Mouse (Mus musculus) kidney, postnatal 0 days (tissue): ENCODE measurements around the gene Uevld. TPM values are rescaled to one million over a fixed set of nuclear protein-coding genes. Genes with fewer than 3 reads are reported as not detected.
"Not testable (repeated sequence)": the region's sequence is repeated elsewhere in the genome, so short reads cannot be mapped to it uniquely, and the experiment has no call there.

Source experiments
- ATAC-seq: fragments of 200-750 bp; cut with Nextera tagmentation; replicated peaks from 2 replicates; pipeline ENCODE4 v1.8.0; 2017; ENCODE audit warnings: low read depth, moderate number of reproducible peaks, moderate TSS enrichment, moderate library complexity; ENCODE audit not compliant: low FRiP score
- DNase-seq: peaks from one replicate; pipeline ENCODE4 v3.0.0-alpha.2; 2016; ENCODE audit warnings: low spot score
- H3K27ac ChIP-seq: fragments of 300-500 bp; sonication (generic); 2 replicates; pipeline ENCODE4 v1.5.1; 2014; ENCODE audit warnings: mild to moderate bottlenecking
- H3K27me3 ChIP-seq: fragments of 300-500 bp; sonication (generic); 2 replicates; pipeline ENCODE4 v1.6.1; 2014; ENCODE audit warnings: low read length, mixed read lengths; ENCODE audit not compliant: insufficient read depth
- H3K36me3 ChIP-seq: fragments of 300-500 bp; sonication (generic); 2 replicates; pipeline ENCODE4 v1.6.1; 2014; ENCODE audit warnings: low read length, mixed read lengths; ENCODE audit not compliant: insufficient read depth
- H3K4me1 ChIP-seq: fragments of 300-500 bp; sonication (generic); replicated peaks from 2 replicates; pipeline ENCODE4 v1.6.1; 2014; ENCODE audit warnings: antibody characterized with exemption, low read length, mixed read lengths; ENCODE audit not compliant: insufficient read depth
- H3K4me2 ChIP-seq: fragments of 300-500 bp; sonication (generic); 2 replicates; pipeline ENCODE4 v1.6.1; 2014; ENCODE audit warnings: mild to moderate bottlenecking, low read length, moderate library complexity, mixed read lengths
- H3K4me3 ChIP-seq: fragments of 300-500 bp; sonication (generic); replicated peaks from 2 replicates; pipeline ENCODE4 v1.5.1; 2014; ENCODE audit warnings: low read depth, low read length
- H3K9ac ChIP-seq: fragments of 300-500 bp; sonication (generic); 2 replicates; pipeline ENCODE4 v1.6.1; 2014; ENCODE audit warnings: low read depth, low read length
- H3K9me3 ChIP-seq: fragments of 300-500 bp; sonication (generic); replicated peaks from 2 replicates; pipeline ENCODE4 v1.6.1; 2016; ENCODE audit warnings: low read length, inconsistent platforms, mixed read lengths
- CTCF ChIP-seq: IDR thresholded peaks from 2 replicates; pipeline ENCODE4 v1.5.1; 2016; ENCODE audit warnings: antibody characterized with exemption, low read depth, mild to moderate bottlenecking, moderate library complexity
- WGBS: fragments of 180-500 bp; shearing (Covaris S2); extraction: QIAGEN DNeasy Blood & Tissue Kit; methylation state at CpG from one replicate; pipeline ENCODE4 v1.1.7; 2014; 5-methylcytosine and 5-hydroxymethylcytosine counted together
- polyA plus RNA-seq: library from polyadenylated mRNA; unstranded; fragments of >200 nt; fragmentation: Nextera tagmentation; extraction: Ambion mirVana; gene quantifications from 2 replicates; pipeline ENCODE4 v1.2.1, GENCODE M21; 2015

The Uevld gene
- polyA plus RNA-seq, 1 experiment from 2014 or later: 7.2 TPM

DNA sequence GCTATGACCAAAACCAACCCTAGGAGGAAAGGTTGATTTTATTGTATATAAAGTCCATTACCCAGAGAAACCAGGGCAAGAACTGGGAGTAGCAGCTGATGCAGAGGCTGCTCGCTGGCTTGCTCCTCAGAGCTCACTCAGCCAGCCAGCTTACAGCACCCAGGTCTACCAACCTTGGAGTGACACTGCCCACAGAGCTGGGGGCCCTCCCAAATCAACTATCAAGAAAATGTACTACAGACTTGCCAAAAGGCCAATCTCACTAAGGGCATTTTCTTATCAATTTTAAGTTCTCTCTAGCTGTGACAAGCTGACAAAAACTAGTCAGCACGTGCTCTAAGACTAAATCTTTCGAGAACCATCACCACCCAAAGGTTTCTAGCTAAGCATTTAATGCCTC is 37.2 kb upstream of the Uevld start:
- Histone ChIP-seq H3K4me3 (no peak overlapping the region), H3K4me2 (no peak overlapping the region), H3K36me3 (peaks cover 51% of the 10 kb centered on the region), H3K27me3 (no peaks in the 10 kb centered on the region), H3K9ac (no peak overlapping the region), H3K4me1 (no peaks in the 10 kb centered on the region), H3K27ac (no peak overlapping the region), H3K9me3 (no peaks in the 10 kb centered on the region)
- ATAC-seq (no peak), DNase-seq (no peak)
- TF ChIP-seq CTCF: no peak
- WGBS: 93% methylated on average over 3 of the region's 3 CpGs

DNA sequence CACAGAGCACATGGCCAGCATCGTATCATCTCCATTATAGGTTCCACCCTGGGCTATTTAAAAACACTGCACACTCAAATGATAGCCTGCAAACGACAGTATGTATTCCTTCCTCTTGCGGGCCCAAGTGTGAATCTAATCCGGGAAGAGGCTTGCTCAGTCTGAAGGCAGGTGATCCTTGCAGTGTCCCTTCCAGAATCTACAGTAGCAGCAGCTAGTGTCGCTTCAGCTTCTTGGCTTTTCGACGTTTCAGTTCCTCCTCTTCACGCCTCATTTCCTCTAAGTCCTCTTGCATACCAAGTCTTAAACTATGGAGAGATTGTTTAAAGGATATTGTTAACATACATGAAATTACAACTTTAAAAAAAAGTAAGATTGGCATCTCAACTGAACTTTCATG is 34.8 kb upstream of the Uevld start:
- ATAC-seq: no peak
- Histone ChIP-seq H3K4me3 (no peak overlapping the region), H3K4me1 (no peaks in the 10 kb centered on the region), H3K36me3 (peaks cover 46% of the 10 kb centered on the region), H3K9ac (no peak overlapping the region), H3K27ac (no peak overlapping the region), H3K4me2 (no peak overlapping the region), H3K9me3 (no peaks in the 10 kb centered on the region), H3K27me3 (no peaks in the 10 kb centered on the region)
- WGBS: 56% methylated on average over 8 of the region's 8 CpGs
- no peak for TF ChIP-seq CTCF
- DNase-seq: no peak

DNA sequence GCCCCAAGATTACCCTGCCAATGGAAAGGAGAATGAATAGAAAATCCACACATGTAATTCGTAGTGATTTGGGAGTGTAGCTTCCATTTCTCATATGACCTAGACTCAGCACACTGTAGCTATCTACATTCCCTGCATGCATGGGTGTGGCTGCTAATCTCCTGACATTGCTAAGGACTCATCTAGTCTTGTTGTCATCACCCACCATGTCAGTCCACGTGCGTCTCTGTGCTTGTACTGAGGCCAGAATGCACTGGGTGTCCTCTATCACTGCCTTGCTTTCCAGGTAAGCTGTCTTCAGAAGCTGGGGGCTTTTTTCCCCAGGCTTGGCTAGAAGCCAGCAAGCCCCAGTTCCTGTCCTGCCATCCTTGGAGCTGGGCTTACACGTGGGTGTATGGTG is 31.1 kb upstream of the Uevld start:
- 74% methylated on average over 4 of the region's 4 CpGs for WGBS

DNA sequence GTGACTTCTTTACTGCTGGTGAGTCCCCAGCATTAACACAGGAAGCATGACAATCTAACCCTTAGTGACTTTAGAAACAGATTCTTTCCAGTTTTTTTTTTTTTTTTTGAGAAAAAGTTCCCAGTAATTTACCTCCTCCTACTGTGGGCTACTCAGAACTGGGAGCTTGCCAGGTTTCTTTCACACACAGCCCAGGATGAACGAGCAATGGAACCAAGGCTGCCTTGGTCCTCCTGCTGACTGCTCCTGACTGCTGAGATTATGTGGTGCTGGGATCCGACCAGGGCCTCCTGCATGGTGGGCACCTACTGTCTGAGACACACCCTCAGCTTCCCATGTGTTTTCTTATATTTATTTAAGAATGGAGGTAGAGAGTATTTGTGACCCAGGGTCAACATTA is 28.7 kb upstream of the Uevld start:
- TF ChIP-seq CTCF: no peak
- WGBS: 38% methylated on average over 2 of the region's 2 CpGs
- no peak for DNase-seq
- Histone ChIP-seq H3K9ac (no peak overlapping the region), H3K9me3 (no peaks in the 10 kb centered on the region), H3K36me3 (peaks cover 9% of the 10 kb centered on the region), H3K27me3 (no peaks in the 10 kb centered on the region), H3K4me2 (no peak overlapping the region), H3K4me1 (no peaks in the 10 kb centered on the region), H3K4me3 (no peak overlapping the region), H3K27ac (no peak overlapping the region)
- ATAC-seq: no peak

More for the DNA sequence above, 31.1 kb upstream of the Uevld start:
- DNase-seq, H3K27me3 ChIP-seq, ATAC-seq, H3K4me3 ChIP-seq, H3K4me1 ChIP-seq, H3K4me2 ChIP-seq, H3K9me3 ChIP-seq, H3K9ac ChIP-seq, H3K27ac ChIP-seq: not testable (repeated sequence)
- peaks cover 18% of the 10 kb centered on the region for H3K36me3 ChIP-seq

DNA sequence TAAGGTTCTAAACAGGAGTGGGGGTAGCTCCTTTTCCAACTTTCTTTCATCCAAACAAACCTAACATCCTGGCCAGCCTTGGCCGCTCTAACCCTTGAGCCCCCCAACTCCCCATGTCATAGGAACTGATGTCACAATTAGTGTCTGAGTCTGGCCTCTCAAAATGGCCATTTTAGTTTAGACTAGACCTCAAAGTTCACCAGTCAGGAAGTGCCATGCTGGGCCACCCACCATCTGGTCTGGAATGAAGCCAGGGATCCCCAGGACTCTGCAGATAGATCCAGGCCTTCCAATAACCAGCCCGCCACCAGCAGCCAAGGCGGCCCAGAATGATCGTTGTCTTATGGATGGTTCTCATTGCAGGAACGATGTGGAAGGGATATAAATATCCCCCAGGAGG is 28.3 kb upstream of the Uevld start:
- no peaks in the 10 kb centered on the region for H3K4me1 ChIP-seq
- 35% methylated on average over 5 of the region's 5 CpGs for WGBS
- H3K27me3 ChIP-seq: no peaks in the 10 kb centered on the region
- H3K9ac ChIP-seq: no peak overlapping the region
- peak; percentile 37 for DNase-seq
- no peaks in the 10 kb centered on the region for H3K9me3 ChIP-seq
- no peak for ATAC-seq
- H3K27ac ChIP-seq: no peak overlapping the region
- H3K36me3 ChIP-seq: peaks cover 4% of the 10 kb centered on the region; the same call in 1 of the 2 replicates
- no peak overlapping the region for H3K4me3 ChIP-seq
- H3K4me2 ChIP-seq: no peak overlapping the region
- no peak for TF ChIP-seq CTCF

DNA sequence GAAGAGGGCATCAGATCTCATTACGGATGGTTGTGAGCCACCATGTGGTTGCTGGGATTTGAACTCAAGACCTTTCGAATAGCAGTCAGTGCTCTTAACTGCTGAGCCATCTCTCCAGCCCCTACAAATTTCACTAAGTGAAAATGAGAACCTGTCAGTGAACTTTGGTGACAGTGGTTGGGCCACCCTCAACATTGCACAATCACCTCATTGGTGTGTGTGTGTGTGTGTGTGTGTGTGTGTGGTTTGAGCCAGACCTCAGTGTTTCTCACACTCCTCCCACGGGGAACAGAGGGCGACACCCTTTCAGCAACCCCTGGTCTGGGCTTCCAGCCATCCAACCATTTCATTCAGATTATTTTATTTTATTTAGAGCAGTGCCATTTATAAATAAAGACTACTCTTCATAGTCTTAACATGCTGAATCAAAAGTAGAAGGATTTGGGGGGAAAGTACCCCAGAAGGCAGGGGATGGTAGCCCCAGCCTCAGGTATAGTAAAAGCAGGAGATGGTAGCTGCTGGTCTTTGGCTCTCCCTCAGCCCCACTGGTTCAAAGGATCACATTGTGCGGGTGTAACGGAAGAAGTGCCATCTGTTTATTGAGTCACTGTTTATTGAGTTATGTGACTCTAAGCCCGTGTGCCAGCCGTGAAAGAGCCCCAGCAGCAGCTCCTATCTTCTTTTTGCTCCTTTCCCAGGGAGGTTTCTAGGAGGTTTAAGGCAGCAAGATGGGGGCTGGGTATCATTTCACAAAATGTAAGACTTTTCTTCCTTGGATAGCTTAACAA is 27.6 kb upstream of the Uevld start:
- Histone ChIP-seq H3K27ac (no peak overlapping the region), H3K4me1 (no peaks in the 10 kb centered on the region), H3K36me3 (no peaks in the 10 kb centered on the region), H3K27me3 (no peaks in the 10 kb centered on the region), H3K4me3 (no peak overlapping the region), H3K4me2 (no peak overlapping the region), H3K9ac (no peak overlapping the region), H3K9me3 (no peaks in the 10 kb centered on the region)
- no peak for TF ChIP-seq CTCF
- 47% methylated on average over 8 of the region's 8 CpGs for WGBS
- no peak for DNase-seq
- no peak for ATAC-seq

DNA sequence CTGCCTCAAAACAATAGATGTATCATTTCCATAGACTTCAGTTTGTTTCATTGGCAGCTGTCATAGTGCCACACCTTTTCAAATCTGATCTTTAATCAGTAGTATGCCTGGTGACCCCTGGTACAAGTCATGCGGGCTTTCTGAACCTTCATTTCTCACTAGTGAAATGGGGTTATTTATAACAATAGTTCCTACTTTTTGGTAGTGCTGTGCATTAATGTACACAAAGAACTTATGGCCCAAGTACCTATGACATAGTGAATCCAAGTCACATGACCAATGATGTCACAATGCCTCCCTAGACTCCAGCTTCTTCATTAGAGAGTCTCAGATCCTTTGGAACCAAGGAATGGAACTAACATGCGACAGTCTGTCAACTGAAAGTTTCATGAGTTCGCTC is 25.0 kb upstream of the Uevld start, which contains the start of gene Gm9999:
Gm9999 (plus strand) TSS at position 301 of the 400 bp plus-strand sequence.
- H3K36me3 ChIP-seq: no peaks in the 10 kb centered on the region
- DNase-seq: no peak
- no peaks in the 10 kb centered on the region for H3K4me1 ChIP-seq
- WGBS: 92% methylated on average over 3 of the region's 3 CpGs
- no peaks in the 10 kb centered on the region for H3K27me3 ChIP-seq
- no peaks in the 10 kb centered on the region for H3K9me3 ChIP-seq
- no peak within 1 kb of the TSS for H3K4me2 ChIP-seq
- H3K9ac ChIP-seq: no peak within 1 kb of the TSS
- TF ChIP-seq CTCF: no peak
- H3K27ac ChIP-seq: no peak within 1 kb of the TSS
- no peak within 1 kb of the TSS for H3K4me3 ChIP-seq
- no peak for ATAC-seq
